Mouse (Mus musculus): ENCODE measurements around the gene Vwa8.

DNA sequence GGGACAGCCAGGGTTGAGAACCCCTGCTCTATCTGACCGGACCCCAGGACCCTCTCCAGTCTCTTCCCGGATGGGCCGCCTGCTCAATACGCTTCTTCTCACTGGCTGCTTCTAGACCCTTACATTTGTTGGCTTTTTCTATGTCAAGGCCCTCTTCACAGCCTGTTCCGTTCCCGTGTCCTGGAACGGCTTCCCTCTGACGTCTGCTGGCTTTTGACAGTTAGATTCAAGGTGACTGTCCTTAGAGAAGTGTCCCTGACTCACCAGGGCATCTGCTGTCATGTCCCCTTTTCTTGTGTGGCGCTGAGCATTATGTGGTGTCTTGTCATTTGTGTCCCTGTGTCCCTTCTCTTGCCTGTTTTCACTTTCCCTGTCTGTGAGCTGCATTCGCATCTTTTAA lies 121.8 kb downstream of the Vwa8 start:
- TF ChIP-seq CTCF (conservative IDR thresholded peaks at IDR 0.05; ENCODE audit: low read length): no peak
- no peak for TF ChIP-seq NANOG (IDR thresholded peaks at IDR 0.05; ENCODE audit: borderline replicate concordance, low read length)
- TF ChIP-seq POU5F1 (IDR thresholded peaks at IDR 0.05; ENCODE audit: borderline replicate concordance, low read length): no peak
